Mouse (Mus musculus) liver, adult 2 months (tissue): Measurements from ENCODE around the gene Fat2.

Experiments
- CTCF ChIP-seq: fragments of 200-500 bp; IDR thresholded peaks from 2 replicates; pipeline ENCODE4 v1.5.1; 2011; ENCODE audit warnings: low read depth, low read length, control low read depth
- POLR2A ChIP-seq: fragments of 200-500 bp; IDR thresholded peaks from 2 replicates; pipeline ENCODE4 v1.6.1; 2011; ENCODE audit warnings: low read length, control low read depth; ENCODE audit not compliant: insufficient read depth; ENCODE audit errors: extremely low read depth

DNA sequence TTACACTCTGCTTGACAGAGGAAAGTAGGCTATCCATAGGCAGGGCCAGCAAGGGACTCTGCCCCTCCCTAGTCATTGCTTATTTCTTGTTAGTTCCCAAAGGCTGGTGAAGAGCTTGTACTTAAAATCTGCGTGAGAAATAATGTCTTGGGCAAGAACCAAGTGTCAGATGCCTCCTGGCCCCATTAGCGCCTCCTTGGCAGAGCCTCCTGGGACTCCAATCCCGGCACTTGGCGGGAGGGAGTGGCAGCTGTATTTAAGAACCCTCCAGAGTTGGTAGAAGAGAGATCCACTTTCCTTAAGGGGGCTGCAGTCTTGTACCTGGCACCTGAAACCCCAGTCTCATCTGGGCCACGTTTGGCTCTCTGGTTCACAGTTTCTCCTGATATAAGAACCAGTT, 122.2 kb downstream of the Fat2 start:
- TF ChIP-seq POLR2A, result no peak
- TF ChIP-seq CTCF, result no peak
